Mouse (Mus musculus) naive thymus-derived CD4-positive, alpha-beta T cell, adult 2 months (primary cell): ENCODE data around the gene 4930518I15Rik.
"Not testable (repeated sequence)": the region's sequence is repeated elsewhere in the genome, so short reads cannot be mapped to it uniquely, and the experiment has no call there.

Experiments used
- DNase-seq: peaks from one replicate; pipeline ENCODE4 v3.0.0-alpha.2; 2011; ENCODE audit warnings: low read depth

4930518I15Rik gene

DNA sequence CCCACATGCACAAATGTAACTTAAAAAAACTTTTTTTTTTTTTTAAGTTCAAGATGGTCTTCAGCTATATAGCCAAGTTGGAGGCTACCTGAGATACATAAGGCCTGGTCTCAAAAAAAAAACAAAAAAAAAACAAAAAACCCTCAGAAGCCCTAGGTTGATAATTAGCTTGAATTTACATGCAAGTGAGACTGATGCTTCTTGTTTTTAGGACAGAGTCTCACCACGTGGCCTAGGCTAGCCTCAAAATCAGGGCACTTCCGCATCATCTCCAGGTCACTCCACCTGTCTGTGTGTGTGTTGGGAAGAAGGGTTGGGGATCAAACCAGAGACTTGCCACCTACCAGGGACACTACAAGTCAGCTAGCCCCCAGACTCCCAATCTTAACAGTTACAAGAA, at the start of gene 4930518I15Rik:
4930518I15Rik (minus strand) TSS at position 112 of the 400 bp plus-strand sequence.
- DNase-seq, result no peak

DNA sequence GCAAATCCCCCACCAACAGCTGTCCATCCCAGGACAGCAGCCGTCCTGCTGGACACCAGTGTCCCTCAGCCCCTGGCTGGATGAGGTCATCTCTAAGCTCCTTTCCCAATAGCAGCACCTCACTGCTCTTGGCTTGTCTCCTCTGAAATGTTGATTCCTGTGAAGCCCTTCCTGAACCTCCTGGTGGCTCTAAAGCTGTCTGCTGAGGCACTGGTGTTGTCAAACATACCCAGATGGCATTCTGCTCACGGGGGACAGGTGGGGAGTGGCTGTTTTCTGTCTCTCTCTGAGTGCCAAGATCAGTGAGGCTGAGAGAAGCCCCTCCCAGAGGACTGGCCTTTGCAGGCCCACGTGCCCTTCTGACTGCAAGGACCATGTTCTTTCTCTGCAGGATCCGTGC, 48.2 kb upstream of the 4930518I15Rik start:
- not testable (repeated sequence) for DNase-seq

DNA sequence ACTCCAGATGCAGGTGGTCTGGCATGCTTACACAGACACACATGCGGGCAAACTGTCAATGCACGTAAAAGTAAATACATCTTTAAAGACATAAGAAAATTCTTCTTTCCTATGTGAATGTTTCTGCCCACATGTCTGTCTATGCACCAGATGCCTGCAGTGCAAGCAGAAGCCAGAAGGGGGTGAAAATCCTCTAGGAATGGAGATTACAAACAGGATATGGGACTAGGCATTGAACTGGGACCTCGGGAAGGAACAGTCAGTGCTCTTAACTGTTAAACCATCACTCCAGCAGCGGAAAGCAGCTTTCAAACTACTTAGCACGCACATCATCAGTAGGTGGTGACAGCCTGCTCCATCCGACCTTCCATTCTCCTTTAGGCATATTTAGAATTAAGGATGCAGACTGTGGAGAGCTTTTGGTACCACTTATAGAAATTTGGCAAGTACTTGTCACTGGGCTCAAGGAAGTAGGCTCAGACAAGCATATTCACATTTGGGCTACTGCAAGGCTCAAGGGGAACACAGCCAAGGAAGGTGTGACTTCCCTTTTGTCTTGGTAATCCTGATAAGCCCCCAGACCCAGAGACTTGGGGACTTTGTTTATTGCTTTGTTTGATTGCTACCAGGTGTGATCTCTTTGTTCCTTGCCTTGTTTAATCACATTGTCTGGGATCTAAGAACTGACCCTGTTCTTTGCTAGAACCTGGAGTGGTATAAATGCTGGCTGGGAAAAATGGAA, 47.4 kb upstream of the 4930518I15Rik start:
- no peak for DNase-seq

DNA sequence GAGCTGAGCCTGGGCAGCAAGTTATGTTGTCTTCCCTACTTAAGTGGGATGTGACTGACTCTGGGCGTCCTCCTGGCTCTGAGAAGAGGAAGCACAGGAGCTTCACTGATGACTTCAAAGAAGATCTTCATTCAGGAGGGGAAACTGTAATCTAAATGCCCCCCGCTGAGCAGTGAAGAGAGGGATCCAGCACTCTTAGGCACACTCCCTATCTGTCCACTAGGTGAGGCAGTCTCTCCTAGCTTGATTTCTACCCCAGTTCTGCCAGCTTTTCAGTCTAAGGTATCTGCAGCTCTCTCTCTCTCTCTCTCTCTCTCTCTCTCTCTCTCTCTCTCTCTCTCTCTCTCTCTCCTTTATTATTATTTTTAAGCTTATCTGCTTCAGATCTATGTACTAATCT, 45.6 kb upstream of the 4930518I15Rik start:
- no peak for DNase-seq

DNA sequence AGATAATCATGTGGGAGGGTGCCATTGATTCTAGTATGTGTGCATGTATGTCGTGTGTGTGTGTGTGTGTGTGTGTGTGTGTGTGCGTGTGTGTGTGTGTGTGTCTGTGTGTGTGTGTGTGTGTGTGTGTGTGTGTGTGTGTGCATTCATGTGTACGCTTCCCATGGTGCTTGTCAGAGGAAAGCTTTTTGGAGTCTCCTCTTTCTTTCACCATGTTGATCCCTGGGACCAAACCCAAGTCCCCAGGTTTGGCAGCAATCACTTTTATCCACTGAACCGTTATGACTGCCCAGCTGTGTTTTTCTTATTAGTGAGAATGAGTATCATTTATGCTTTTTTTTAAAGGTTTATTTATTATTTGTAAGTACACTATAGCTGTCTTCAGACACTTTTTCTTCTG, 44.7 kb upstream of the 4930518I15Rik start:
- DNase-seq, result not testable (repeated sequence)

DNA sequence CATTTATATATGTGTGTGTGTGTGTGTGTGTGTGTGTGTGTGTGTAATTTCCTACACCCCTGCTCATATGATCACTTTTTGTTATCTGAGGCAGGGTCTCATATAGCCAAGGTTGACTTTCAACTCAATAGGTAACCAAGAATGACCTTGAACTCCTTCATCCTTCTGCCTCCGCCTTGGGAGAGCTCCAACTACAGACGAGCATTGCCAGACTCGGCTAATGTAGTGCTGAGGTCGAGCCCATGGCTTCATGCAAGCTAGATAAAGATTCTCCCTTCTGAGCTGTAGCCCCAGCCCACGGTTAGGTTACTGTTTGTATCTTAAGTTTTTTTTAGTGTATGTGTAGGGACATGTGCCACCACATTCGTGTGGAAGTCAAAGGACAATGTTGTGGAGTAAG, 44.1 kb upstream of the 4930518I15Rik start:
- DNase-seq, result no peak

DNA sequence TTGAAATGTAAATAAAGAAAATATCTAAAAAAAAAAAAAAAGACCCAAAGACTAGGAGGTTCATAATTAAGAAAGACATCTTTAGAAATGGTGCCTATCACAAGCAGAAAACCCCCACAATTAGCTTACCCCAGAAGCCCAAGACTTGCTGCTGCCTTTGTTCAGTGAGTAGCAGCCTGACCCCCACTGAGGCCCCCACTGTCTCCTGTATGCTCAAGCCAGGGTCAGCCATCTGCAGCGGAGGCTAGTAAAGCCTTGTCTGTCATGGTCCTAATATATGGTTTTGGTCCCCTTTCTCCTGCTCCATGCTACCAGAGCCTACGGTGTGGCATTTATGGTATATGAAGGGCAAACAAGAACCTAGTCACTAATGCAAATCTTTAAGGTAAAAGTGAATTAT, 43.6 kb upstream of the 4930518I15Rik start:
- no peak for DNase-seq

DNA sequence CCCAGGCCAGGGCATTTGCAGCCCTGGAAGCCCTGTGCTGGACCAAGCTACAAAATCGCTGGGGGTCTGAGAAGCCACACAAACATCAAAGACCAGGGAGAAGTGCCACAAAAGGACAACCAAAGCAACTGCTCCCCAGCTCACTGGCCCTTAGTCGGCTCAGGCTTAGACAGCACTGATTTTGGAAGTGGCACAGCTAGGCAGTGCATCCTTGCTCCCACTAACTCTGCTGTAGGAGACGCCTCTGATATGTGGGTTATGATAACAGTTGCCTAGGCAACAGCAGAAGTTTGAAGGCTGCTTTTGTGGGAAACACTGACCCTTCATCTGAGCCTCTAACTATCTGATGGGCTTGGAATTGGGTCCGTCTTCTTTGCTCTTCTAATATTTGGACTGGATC, 41.4 kb upstream of the 4930518I15Rik start:
- DNase-seq, result no peak

DNA sequence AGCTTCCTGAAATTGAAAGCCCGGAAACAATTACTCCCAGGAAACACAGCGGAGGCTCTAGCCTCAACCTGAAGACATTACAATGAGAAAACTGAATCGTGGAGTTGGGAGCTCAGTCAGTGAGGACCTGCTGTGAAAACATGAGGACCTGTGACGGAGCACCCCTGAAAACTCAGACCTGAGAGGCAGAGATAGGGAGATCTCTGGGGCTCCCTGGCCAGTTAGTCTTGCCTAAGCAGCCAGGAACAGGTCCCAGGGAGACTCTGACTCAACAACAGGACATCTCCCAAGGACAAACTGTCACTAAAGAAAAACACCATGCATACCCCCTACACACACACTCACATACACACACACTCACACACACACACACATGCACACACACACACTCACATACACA, 40.6 kb upstream of the 4930518I15Rik start:
- no peak for DNase-seq

DNA sequence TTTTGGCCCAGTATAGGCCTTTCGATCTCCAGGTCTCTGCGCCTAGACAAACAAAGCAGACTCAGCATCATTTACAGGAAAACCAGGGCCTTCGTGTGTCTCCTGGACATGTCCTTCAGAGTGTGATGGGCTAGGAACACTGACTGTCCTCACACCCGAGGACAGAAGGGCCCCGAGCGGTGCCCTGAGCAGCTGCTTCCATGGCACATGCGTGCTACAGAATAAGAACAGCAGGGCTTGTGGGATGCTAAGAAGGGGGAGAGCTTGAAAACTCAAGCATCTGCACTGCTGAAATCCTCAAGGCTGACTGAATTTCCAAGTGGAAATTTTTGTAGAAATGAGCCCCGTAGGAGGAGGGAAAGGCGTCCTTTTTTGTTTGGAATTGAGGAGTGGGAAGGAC, 39.3 kb upstream of the 4930518I15Rik start:
- no peak for DNase-seq

DNA sequence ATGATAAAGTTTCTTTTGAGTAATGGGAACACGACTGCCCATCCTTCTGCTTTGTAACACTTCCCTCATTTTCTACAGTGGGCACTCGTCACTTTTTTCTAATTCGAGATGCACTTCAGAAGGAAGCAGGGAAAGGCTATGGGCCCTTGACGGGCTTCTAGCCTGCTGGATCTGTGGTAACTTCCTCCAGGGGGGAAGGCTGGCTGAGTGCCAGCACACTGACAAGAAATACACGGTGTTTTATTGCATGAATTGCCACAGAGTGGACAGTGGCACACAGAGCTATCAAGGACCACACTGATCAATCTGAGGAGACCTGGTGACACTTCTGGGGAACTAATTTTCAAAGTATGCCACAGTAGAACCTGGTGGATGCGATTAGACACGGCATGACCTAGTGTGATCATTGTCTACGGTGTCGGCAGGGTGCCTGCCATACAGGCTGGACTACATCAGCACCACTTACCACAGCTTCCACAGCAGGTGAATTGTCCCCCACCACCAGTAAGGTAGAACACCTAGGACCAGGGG, 38.7 kb upstream of the 4930518I15Rik start:
- DNase-seq, result no peak

DNA sequence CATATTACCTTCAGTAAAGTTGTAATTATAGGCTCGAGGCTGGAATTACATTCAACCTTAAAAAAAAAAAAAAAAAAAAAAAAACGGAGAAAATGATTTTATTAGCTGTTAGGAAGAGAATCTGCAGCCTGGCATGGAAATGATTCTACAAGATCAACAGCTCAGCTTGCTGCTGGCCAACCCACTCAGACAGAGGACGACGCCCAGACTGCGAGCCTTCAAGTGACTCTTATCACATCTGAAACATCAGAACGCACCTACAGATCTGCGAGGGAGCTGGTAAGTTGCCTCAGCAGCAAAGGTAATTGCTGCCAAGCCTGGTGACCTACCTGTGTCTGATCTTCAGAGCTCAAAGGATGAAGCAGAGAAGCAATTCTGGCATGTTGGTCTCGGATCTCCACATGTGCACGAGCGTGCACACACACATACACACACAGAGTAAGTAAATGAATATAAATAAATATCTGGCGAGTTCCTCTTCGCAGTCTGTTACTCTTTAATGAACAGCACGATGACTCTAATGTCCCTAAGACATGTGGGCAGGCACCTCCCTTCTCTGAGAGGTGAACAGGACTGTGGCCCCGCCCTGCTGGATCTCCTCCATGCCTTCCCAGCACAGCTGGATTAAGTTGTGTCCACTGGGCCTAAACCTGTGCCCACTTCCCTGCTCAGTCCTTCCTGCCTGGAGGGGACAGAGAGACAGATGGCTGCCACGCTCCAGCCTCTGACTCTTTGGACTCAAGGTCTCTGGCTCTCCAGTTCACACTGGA, 36.9 kb upstream of the 4930518I15Rik start:
- no peak for DNase-seq

DNA sequence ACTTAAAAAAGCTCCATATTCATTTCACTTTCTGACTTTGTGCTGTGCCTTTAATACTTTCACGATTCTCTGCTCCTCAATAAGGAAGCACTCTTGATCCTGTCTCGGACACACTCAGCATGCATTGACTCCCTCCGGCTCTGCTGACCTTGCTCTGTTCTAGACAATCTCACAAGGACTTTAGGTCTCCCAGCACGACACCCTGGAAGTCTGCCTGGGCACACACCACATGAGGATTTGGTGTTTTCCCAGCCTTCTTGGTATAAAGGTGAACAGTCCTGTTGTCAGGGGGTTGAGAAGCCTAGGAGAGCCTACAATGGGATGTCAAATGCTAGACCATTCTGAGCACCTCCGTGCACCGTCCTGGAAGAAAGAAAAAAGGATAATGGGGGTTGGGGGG, 35.1 kb upstream of the 4930518I15Rik start:
- DNase-seq, result no peak

DNA sequence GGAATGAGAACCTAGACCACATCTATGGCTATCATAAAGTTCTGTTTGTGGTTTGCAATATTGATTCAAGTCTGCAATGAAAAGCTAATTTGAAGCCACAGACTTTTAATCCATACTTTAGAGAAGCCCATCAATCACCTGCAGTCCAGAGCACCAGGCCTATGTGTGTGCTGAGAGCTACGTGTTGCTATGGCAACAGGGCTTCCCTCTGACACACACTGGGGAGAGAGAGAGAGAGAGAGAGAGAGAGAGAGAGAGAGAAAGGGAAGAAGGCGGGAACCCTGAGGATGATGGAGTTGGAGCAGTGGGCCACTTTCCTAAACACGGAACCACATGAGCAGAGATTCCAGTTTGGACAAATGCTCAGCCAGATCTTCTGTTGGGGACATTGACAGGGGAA, 34.5 kb upstream of the 4930518I15Rik start:
- DNase-seq, result no peak

DNA sequence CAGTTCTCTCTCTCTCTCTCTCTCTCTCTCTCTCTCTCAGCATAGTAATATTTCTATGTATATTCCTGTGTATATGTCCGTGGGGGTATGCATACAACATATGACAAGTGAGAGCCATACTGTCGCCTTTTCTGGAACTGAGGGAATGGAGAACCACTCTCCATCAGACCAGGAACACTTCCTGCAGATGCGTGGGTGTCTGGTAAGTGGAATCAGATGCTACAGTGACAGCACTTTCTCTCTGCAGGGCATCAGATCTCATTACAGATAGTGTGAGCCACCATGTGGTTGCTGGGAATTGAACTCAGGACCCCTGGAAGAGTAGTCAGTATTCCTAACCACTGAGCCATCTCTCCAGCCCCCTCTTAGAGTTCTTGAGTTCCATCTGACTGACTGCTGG, 30.7 kb upstream of the 4930518I15Rik start:
- DNase-seq, result no peak

DNA sequence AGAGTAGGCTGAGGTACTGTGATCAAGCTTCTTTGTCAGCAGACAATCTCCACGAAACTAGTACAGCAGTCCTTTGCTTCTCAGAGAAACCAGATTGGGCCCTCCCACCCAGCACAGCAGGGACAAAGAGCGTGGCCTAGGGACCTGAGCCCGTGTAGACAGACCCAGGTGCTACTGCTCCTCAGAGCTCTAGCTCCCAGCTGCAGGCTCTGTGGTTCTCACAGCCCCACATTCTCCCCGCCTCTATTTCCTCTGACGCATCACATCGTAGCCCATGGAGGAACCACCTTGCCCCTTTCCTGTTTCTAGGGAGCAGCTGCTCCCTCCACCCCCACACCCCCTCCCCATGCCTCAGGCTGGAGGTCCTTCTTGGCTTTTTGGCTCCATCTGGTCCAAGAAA, 29.3 kb upstream of the 4930518I15Rik start, which contains the start of gene Sla2:
Sla2 (minus strand) TSS at position 176 of the 400 bp plus-strand sequence.
- peak; percentile 84 for DNase-seq

DNA sequence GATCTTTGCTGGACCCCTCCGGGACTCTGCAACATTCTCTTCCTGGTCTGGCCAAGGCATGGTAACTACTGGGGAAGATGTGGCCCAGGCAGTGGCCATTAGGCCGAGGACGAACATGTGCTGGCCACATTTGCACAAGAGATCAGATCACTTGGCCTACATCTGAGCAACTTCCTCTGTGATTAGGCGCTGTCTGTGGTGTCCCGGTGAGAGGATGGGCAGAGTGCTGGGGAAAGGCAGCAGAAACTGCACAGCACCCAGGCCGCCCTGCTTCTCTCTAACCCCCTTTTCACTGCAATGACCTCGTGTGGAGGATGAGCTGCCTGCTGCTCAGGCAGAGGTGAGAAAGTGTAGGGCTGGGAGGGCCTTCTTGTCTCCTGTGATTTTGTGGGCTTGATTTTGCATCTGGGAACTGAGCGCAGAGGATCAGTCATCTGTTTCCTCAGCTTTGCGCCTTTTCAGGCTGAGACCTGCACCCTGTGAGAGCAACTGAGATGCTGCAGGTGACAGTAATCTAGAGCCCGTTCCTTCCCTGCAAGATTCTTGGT, 28.4 kb upstream of the 4930518I15Rik start:
- no peak for DNase-seq

DNA sequence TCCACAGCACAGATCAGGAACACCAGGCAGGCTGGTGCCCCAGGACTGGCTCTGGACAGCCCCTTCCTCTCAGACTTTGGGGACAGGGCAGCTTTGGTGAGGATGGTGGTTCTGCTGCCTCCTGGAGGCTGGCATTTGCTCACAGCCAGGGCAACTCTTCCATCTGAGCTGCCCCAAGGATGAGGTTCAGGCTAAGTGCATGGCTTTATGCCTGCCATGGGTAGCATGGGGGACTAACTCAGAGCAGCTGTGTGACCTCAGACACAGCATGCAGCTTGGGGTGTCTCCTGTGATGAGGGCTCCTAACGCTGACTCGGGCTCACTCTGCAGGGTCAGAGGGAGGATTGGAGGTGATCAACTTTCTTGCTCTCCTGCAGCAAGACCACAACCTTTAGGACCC, 27.9 kb upstream of the 4930518I15Rik start:
- not testable (repeated sequence) for DNase-seq

DNA sequence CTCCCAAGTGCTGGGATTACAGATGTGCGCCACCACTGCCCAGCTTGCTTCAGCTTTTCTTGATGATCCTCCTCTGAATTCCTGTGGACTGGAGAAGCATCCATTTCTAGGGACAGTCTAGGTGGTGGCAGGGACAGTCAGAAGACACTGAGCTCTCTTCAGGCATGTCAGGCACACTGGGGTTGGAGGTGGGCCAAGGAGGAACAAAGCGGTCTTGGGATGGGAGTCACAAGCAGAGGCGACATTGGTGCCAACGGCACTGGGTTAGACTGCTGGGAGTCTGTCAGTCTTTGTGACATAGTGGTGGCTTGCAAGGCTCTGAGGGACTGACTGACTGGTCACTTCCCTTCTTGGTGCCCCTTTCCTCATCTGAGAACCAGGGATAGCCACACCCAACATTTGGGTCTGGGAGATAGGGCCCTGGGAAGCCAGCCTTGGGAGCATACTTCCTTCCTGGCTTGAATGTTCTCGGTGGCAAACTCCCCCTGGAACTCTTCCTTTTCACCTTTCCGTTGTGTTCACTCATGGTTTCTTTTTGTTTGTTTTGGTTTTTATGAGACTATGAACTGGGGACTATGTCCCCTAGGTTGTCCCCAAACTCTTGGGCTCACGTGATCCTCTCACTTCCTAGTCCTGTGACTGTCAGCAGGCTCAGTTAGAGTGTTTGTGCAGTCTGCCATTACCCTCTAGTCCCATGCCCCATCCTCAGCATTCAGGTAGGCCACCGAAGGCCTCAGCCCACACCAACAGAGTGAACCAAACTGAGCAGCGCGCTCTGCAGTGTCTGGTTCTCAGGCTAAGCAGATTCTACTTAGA, 26.9 kb upstream of the 4930518I15Rik start:
- no peak for DNase-seq

DNA sequence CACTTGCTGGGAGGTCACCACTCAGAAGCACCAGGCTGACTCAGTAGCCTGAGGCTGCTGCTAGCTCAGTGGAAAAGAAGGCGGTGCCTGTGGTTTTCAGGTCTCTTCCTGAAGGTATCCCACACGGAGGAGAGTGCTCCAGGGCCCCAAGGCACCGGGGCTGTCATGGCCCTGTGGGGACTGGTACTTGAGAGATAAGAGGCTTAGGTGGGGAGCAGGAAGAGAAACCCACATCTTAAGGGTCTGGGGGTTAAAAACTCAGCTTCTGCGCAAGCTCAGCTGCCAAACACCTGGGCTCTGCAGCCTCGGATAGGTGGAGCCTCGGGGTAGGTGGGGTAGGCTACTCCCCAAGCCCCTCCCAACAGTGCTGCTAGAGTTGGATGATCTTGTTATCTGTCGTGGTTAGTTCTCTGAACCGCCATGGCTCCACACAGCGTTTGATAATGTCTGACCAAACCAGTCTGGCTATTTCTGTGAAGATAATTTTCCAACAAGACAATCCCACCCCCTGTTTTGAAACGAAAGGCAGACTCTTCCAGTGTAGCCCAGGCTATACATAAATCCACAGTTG, 24.8 kb upstream of the 4930518I15Rik start:
- peak; percentile 85 for DNase-seq

DNA sequence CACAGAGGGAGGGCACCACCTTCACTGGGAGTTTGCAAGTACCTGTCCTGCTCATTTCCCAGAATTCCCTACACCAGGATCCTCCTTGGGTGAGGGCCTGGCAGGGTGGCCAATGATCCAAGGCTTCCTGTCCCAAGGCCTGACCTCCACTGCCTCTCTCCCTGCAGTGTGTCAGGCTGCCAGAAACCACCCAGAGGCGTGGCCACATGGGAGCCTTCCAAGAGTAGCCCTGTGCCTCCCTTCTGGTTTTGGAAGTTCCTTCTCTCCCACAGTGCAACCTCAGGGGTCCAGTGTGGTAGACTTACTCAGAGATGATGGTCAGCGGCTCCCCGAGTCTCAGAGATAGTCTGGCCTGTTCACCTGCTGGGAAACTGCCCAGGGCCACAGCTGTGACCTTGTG, 21.8 kb upstream of the 4930518I15Rik start:
- peak; percentile 7 for DNase-seq

DNA sequence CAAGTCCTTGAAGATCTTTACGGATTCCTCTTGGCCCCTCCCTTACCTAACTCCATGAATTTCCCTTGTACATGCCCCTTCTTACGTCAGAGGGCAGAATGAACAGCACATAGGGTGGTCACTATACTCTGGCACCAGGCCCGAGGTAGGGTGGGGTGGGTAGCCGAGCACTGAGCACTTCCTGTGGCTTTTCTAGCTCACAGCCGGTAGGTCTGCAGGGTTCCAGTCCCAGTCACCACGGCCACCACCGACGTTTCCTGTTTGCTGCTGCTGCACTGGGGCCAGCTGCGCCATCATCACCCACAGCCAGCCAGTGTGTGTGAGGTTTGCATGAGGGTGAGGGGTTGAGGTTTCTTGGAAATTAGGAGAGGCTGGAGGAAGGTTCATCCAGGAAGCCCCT, 20.0 kb upstream of the 4930518I15Rik start:
- peak; percentile 68 for DNase-seq
